Mouse (Mus musculus): ENCODE results near the gene Tmem200b. TPM values are rescaled to one million over a fixed set of nuclear protein-coding genes. Genes with fewer than 3 reads are reported as not detected.

The Tmem200b gene
- polyA plus RNA-seq, 2 experiments: 9.5 to 25.3 TPM

GRCm38 (mm10) chr4:131918711-131919500, 2.7 kb upstream of the Tmem200b start:
- 4% methylated on average over 15 of the region's 15 CpGs for WGBS
- H3K4me1 ChIP-seq (ENCODE audit: control insufficient read depth, insufficient read depth, low read length): peaks cover 59% of the 10 kb centered on the region
- H3K9ac ChIP-seq (ENCODE audit: low read depth, low read length, severe bottlenecking): 0 out of 2 replicates have a peak overlapping the region, but pooled peaks have one; percentile 12
- H3K27me3 ChIP-seq (ENCODE audit: control insufficient read depth, insufficient read depth, low read length): peaks cover 13% of the 10 kb centered on the region
- TF ChIP-seq POLR2A (IDR thresholded peaks at IDR 0.05; ENCODE audit: borderline replicate concordance, extremely low read depth, insufficient read depth, insufficient read length): no peak
- no peak overlapping the region for H3K4me3 ChIP-seq (replicated peaks; ENCODE audit: low read length)
- H3K27ac ChIP-seq (replicated peaks; ENCODE audit: low read depth, low read length): peak overlapping the region; percentile 40
- peak; percentile 52 for DNase-seq (ENCODE audit: low spot score)
- H3K9me3 ChIP-seq (ENCODE audit: control insufficient read depth, low read length): no peaks in the 10 kb centered on the region
- H3K4me2 ChIP-seq (replicated peaks; ENCODE audit: low read depth, low read length, severe bottlenecking): peak overlapping the region; percentile 71
- peak; percentile 6; the same call in 1 of the 2 replicates for ATAC-seq (ENCODE audit: low FRiP score, low read depth)
- H3K36me3 ChIP-seq (ENCODE audit: control insufficient read depth, insufficient read depth, low read length): peaks cover 15% of the 10 kb centered on the region

- Histone ChIP-seq H3K4me1 (ENCODE audit: control insufficient read depth, insufficient read depth, low read length) (peaks cover 62% of the 10 kb centered on the region), H3K27me3 (ENCODE audit: control insufficient read depth, insufficient read depth, low read length) (peaks cover 13% of the 10 kb centered on the region)
These were observed 1.9 kb upstream of the Tmem200b start for GRCm38 (mm10) chr4:131919506-131920140.

GRCm38 (mm10) chr4:131920141-131920594, 1.4 kb upstream of the Tmem200b start:
- peaks cover 28% of the 10 kb centered on the region for H3K36me3 ChIP-seq (ENCODE audit: control insufficient read depth, insufficient read depth, low read length)
- H3K4me2 ChIP-seq (replicated peaks; ENCODE audit: low read depth, low read length, severe bottlenecking): peak overlapping the region; percentile 71
- H3K27ac ChIP-seq (replicated peaks; ENCODE audit: low read depth, low read length): peak overlapping the region; percentile 86
- peak; percentile 66 for DNase-seq (ENCODE audit: low spot score)
- H3K9ac ChIP-seq (ENCODE audit: low read depth, low read length, severe bottlenecking): peak overlapping the region; percentile 73
- no peaks in the 10 kb centered on the region for H3K9me3 ChIP-seq (ENCODE audit: control insufficient read depth, low read length)
- no peak for TF ChIP-seq POLR2A (IDR thresholded peaks at IDR 0.05; ENCODE audit: borderline replicate concordance, extremely low read depth, insufficient read depth, insufficient read length)
- peaks cover 67% of the 10 kb centered on the region for H3K4me1 ChIP-seq (ENCODE audit: control insufficient read depth, insufficient read depth, low read length)
- peak; percentile 38; the same call in 1 of the 2 replicates for ATAC-seq (ENCODE audit: low FRiP score, low read depth)
- peaks cover 13% of the 10 kb centered on the region for H3K27me3 ChIP-seq (ENCODE audit: control insufficient read depth, insufficient read depth, low read length)
- 2% methylated on average over 26 of the region's 51 CpGs for WGBS
- H3K4me3 ChIP-seq (replicated peaks; ENCODE audit: low read length): peak overlapping the region; percentile 74

More at GRCm38 (mm10) chr4:131919506-131920140, 1.9 kb upstream of the Tmem200b start:
- Histone ChIP-seq H3K4me2 (replicated peaks; ENCODE audit: low read depth, low read length, severe bottlenecking) (peak overlapping the region; percentile 71), H3K9ac (ENCODE audit: low read depth, low read length, severe bottlenecking) (peak overlapping the region; percentile 73), H3K4me3 (replicated peaks; ENCODE audit: low read length) (peak overlapping the region; percentile 74), H3K27ac (replicated peaks; ENCODE audit: low read depth, low read length) (peak overlapping the region; percentile 86), H3K36me3 (ENCODE audit: control insufficient read depth, insufficient read depth, low read length) (peaks cover 23% of the 10 kb centered on the region), H3K9me3 (ENCODE audit: control insufficient read depth, low read length) (no peaks in the 10 kb centered on the region)
- ATAC-seq (ENCODE audit: low FRiP score, low read depth) (no peak), DNase-seq (ENCODE audit: low spot score) (no peak)
- 6% methylated on average over 15 of the region's 15 CpGs for WGBS
- TF ChIP-seq POLR2A (IDR thresholded peaks at IDR 0.05; ENCODE audit: borderline replicate concordance, extremely low read depth, insufficient read depth, insufficient read length): no peak

- TF ChIP-seq POLR2A (IDR thresholded peaks at IDR 0.05; ENCODE audit: borderline replicate concordance, extremely low read depth, insufficient read depth, insufficient read length): 0 out of 2 replicates have a peak, but pooled peaks have one; percentile 14
- ATAC-seq (ENCODE audit: low FRiP score, low read depth) (peak; percentile 13), DNase-seq (ENCODE audit: low spot score) (peak; percentile 59)
- Histone ChIP-seq H3K4me1 (ENCODE audit: control insufficient read depth, insufficient read depth, low read length) (peaks cover 67% of the 10 kb centered on the region), H3K36me3 (ENCODE audit: control insufficient read depth, insufficient read depth, low read length) (peaks cover 34% of the 10 kb centered on the region), H3K4me2 (replicated peaks; ENCODE audit: low read depth, low read length, severe bottlenecking) (peak overlapping the region; percentile 71), H3K27me3 (ENCODE audit: control insufficient read depth, insufficient read depth, low read length) (peaks cover 13% of the 10 kb centered on the region), H3K27ac (replicated peaks; ENCODE audit: low read depth, low read length) (peak overlapping the region; percentile 86), H3K4me3 (replicated peaks; ENCODE audit: low read length) (peak overlapping the region; percentile 74), H3K9ac (ENCODE audit: low read depth, low read length, severe bottlenecking) (peak overlapping the region; percentile 73), H3K9me3 (ENCODE audit: control insufficient read depth, low read length) (no peaks in the 10 kb centered on the region)
- 1% methylated on average over 32 of the region's 76 CpGs for WGBS
These were observed 798 bp upstream of the Tmem200b start for GRCm38 (mm10) chr4:131920595-131921351.
